Mouse (Mus musculus): ENCODE measurements around the gene Pick1.

DNA sequence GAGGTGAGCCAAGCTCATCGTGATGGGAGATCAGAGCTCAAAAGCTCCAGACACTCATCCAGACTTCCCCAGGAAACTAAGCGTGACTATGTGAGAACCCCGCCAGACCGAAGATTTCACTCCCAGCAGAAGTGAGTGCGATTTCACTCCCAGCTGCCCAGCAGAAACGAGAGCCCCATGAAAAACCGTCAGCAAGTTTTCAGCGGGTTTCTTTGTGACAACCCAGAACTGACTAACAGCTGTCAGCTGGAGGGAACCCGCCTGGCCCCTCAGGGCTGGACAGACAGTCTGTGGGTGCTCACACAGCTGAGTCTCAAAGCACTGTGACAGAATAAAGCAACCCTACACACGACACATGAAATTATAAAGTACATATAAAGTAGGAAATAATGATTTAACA is 48.8 kb downstream of the Pick1 start:
- TF ChIP-seq CTCF (IDR thresholded peaks at IDR 0.05; ENCODE audit: control insufficient read depth, insufficient read depth, insufficient read length) (no peak), MAX (IDR thresholded peaks at IDR 0.05) (no peak), USF1 (IDR thresholded peaks at IDR 0.05; ENCODE audit: low read depth) (no peak)

Data from C2C12 (cell line).